Mouse (Mus musculus) spleen, adult 2 months (tissue): Measurements from ENCODE around the gene Exosc1. TPM values are rescaled to one million over a fixed set of nuclear protein-coding genes. Genes with fewer than 3 reads are reported as not detected.
"Not testable (repeated sequence)": the region's sequence is repeated elsewhere in the genome, so short reads cannot be mapped to it uniquely, and the experiment has no call there.

ENCODE experiments used
- DNase-seq, 2 experiments: peaks; one replicate each; pipeline versions ENCODE4 v3.0.0 to v3.0.0-alpha.2; 2012 to 2021; ENCODE audit warnings: low spot score in 2 of 2, low read depth in 1 of 2
- H3K27ac ChIP-seq: fragments of 200-500 bp; 2 replicates; pipeline ENCODE4 v1.5.1; 2012; ENCODE audit warnings: low read length, inconsistent platforms; ENCODE audit not compliant: insufficient read depth
- H3K27me3 ChIP-seq: fragments of 200-500 bp; 2 replicates; pipeline ENCODE4 v1.6.1; 2012; ENCODE audit warnings: mild to moderate bottlenecking, moderate library complexity, low read length, inconsistent platforms; ENCODE audit not compliant: control insufficient read depth, insufficient read depth
- H3K36me3 ChIP-seq: fragments of 200-500 bp; 2 replicates; pipeline ENCODE4 v1.6.1; 2012; ENCODE audit warnings: mild to moderate bottlenecking, low read length, inconsistent platforms; ENCODE audit not compliant: control insufficient read depth, insufficient read depth
- H3K4me1 ChIP-seq: fragments of 200-500 bp; 2 replicates; pipeline ENCODE4 v1.6.1; 2011; ENCODE audit warnings: inconsistent platforms; ENCODE audit not compliant: control insufficient read depth, insufficient read depth, insufficient read length
- H3K4me3 ChIP-seq: fragments of 200-500 bp; 2 replicates; pipeline ENCODE4 v1.5.1; 2011; ENCODE audit warnings: mild to moderate bottlenecking, inconsistent platforms; ENCODE audit not compliant: insufficient read depth, insufficient read length; ENCODE audit errors: extremely low read depth
- CTCF ChIP-seq: fragments of 200-500 bp; IDR thresholded peaks from 2 replicates; pipeline ENCODE4 v1.5.1; 2011; ENCODE audit warnings: mild to moderate bottlenecking, inconsistent platforms; ENCODE audit not compliant: insufficient read depth, insufficient read length, insufficient replicate concordance; ENCODE audit errors: extremely low read depth
- POLR2A ChIP-seq: fragments of 200-500 bp; IDR thresholded peaks from 2 replicates; pipeline ENCODE4 v1.6.1; 2011; ENCODE audit warnings: low read depth, low read length, inconsistent platforms
- WGBS: fragments of 180-500 bp; shearing (Covaris S2); methylation state at CpG from one replicate; pipeline ENCODE4 v1.1.7; 2018; 5-methylcytosine and 5-hydroxymethylcytosine counted together
- polyA plus RNA-seq: library from polyadenylated mRNA; depleted of rRNA; stranded (reverse); fragments of >200 nt; gene quantifications from 2 replicates; pipeline ENCODE4 v1.2.3, GENCODE M21; 2012

Gene Exosc1
- polyA plus RNA-seq, 1 experiment = 11.0 TPM

GRCm38 (mm10) chr19:41935921-41936320 is 2.7 kb upstream of the Exosc1 start:
- Histone ChIP-seq H3K27me3 (no peaks in the 10 kb centered on the region), H3K36me3 (peaks cover 9% of the 10 kb centered on the region; the same call in 1 of the 2 replicates), H3K27ac (no peak overlapping the region), H3K4me3 (no peak overlapping the region), H3K4me1 (peaks cover 3% of the 10 kb centered on the region; the same call in 1 of the 2 replicates)
- TF ChIP-seq CTCF = no peak
- no peak for TF ChIP-seq POLR2A
- WGBS = 89% methylated on average over 1 of the region's 1 CpGs
- DNase-seq = no peak

GRCm38 (mm10) chr19:41934124-41934523 is 901 bp upstream of the Exosc1 start:
- Histone ChIP-seq H3K4me1 (peaks cover 3% of the 10 kb centered on the region; the same call in 1 of the 2 replicates), H3K27ac (no peak overlapping the region), H3K36me3 (peaks cover 3% of the 10 kb centered on the region; the same call in 1 of the 2 replicates), H3K27me3 (no peaks in the 10 kb centered on the region), H3K4me3 (no peak overlapping the region)
- 26% methylated on average over 6 of the region's 6 CpGs for WGBS
- TF ChIP-seq CTCF (no peak), POLR2A (no peak)
- no peak for DNase-seq

GRCm38 (mm10) chr19:41932686-41933085 is 537 bp downstream of the Exosc1 start:
- TF ChIP-seq CTCF (no peak), POLR2A (no peak)
- WGBS = under 1% methylated on average over 28 of the region's 28 CpGs
- peak overlapping the region; percentile 78 for H3K27ac ChIP-seq
- peaks cover 3% of the 10 kb centered on the region; the same call in 1 of the 2 replicates for H3K4me1 ChIP-seq
- DNase-seq = peak in 1 of 2 experiments; percentile 53
- no peaks in the 10 kb centered on the region for H3K27me3 ChIP-seq
- peak overlapping the region; percentile 87 for H3K4me3 ChIP-seq
- H3K36me3 ChIP-seq = peaks cover 7% of the 10 kb centered on the region

- DNase-seq = no peak
- Histone ChIP-seq H3K4me1 (no peaks in the 10 kb centered on the region), H3K27me3 (no peaks in the 10 kb centered on the region), H3K36me3 (peaks cover 23% of the 10 kb centered on the region), H3K27ac (no peak overlapping the region), H3K4me3 (no peak overlapping the region)
- WGBS = 91% methylated on average over 5 of the region's 5 CpGs
- no peak for TF ChIP-seq POLR2A
- TF ChIP-seq CTCF = no peak
Observed at GRCm38 (mm10) chr19:41920412-41921067, 12.7 kb downstream of the Exosc1 start.

- no peak for DNase-seq
- 85% methylated on average over 4 of the region's 4 CpGs for WGBS
- H3K36me3 ChIP-seq = peaks cover 21% of the 10 kb centered on the region
Observed at GRCm38 (mm10) chr19:41919471-41919870, 13.8 kb downstream of the Exosc1 start.

GRCm38 (mm10) chr19:41916853-41917252 is 16.4 kb downstream of the Exosc1 start:
- DNase-seq = no peak
- Histone ChIP-seq H3K4me3 (no peak overlapping the region), H3K27me3 (no peaks in the 10 kb centered on the region), H3K36me3 (peaks cover 15% of the 10 kb centered on the region), H3K27ac (no peak overlapping the region), H3K4me1 (peaks cover 2% of the 10 kb centered on the region; the same call in 1 of the 2 replicates)
- TF ChIP-seq POLR2A = no peak
- no peak for TF ChIP-seq CTCF
- 69% methylated on average over 4 of the region's 4 CpGs for WGBS

More at GRCm38 (mm10) chr19:41919471-41919870, 13.8 kb downstream of the Exosc1 start:
- H3K4me3 ChIP-seq = no peak overlapping the region
- no peaks in the 10 kb centered on the region for H3K4me1 ChIP-seq
- TF ChIP-seq POLR2A (no peak), CTCF (no peak)
- no peaks in the 10 kb centered on the region for H3K27me3 ChIP-seq
- H3K27ac ChIP-seq = no peak overlapping the region

- Histone ChIP-seq H3K27me3 (no peaks in the 10 kb centered on the region), H3K27ac (no peak overlapping the region), H3K4me3 (no peak overlapping the region), H3K4me1 (peaks cover 2% of the 10 kb centered on the region; the same call in 1 of the 2 replicates), H3K36me3 (peaks cover 15% of the 10 kb centered on the region)
- TF ChIP-seq CTCF (no peak), POLR2A (no peak)
- 86% methylated on average over 3 of the region's 3 CpGs for WGBS
- no peak for DNase-seq
Observed at GRCm38 (mm10) chr19:41915294-41915693, 17.9 kb downstream of the Exosc1 start.

GRCm38 (mm10) chr19:41914592-41914882 is 18.7 kb downstream of the Exosc1 start:
- not testable (repeated sequence) for H3K4me1 ChIP-seq, H3K27me3 ChIP-seq, H3K4me3 ChIP-seq, DNase-seq, H3K27ac ChIP-seq
- peaks cover 15% of the 10 kb centered on the region for H3K36me3 ChIP-seq
